Mouse (Mus musculus) lung, postnatal 0 days (tissue): Measurements from ENCODE around the gene Actn4. TPM values are rescaled to one million over a fixed set of nuclear protein-coding genes. Genes with fewer than 3 reads are reported as not detected.

Experiments
- ATAC-seq: fragments of 200-750 bp; cut with Nextera tagmentation; 2 replicates; pipeline ENCODE4 v1.8.0; 2017; ENCODE audit warnings: moderate library complexity
- DNase-seq: peaks from one replicate; pipeline ENCODE4 v3.0.0-alpha.2; 2016; ENCODE audit warnings: low spot score
- H3K27ac ChIP-seq: fragments of 300-500 bp; sonication (generic); 2 replicates; pipeline ENCODE4 v1.5.1; 2014; ENCODE audit warnings: antibody characterized with exemption, mild to moderate bottlenecking, low read length, mixed read lengths
- H3K27me3 ChIP-seq: fragments of 300-500 bp; sonication (generic); replicated peaks from 2 replicates; pipeline ENCODE4 v1.6.1; 2014; ENCODE audit warnings: low read length, mixed read lengths; ENCODE audit not compliant: insufficient read depth
- H3K36me3 ChIP-seq: fragments of 300-500 bp; sonication (generic); 2 replicates; pipeline ENCODE4 v1.6.1; 2014; ENCODE audit warnings: low read length, mixed read lengths; ENCODE audit not compliant: insufficient read depth
- H3K4me1 ChIP-seq: fragments of 300-500 bp; sonication (generic); 2 replicates; pipeline ENCODE4 v1.6.1; 2014; ENCODE audit warnings: antibody characterized with exemption, low read depth, low read length, mixed read lengths; ENCODE audit not compliant: insufficient read depth
- H3K4me2 ChIP-seq: fragments of 300-500 bp; sonication (generic); replicated peaks from 2 replicates; pipeline ENCODE4 v1.6.1; 2014; ENCODE audit warnings: low read depth, mild to moderate bottlenecking, low read length, moderate library complexity, mixed read lengths
- H3K4me3 ChIP-seq: fragments of 300-500 bp; sonication (generic); 2 replicates; pipeline ENCODE4 v1.5.1; 2014; ENCODE audit warnings: low read depth, low read length
- H3K9ac ChIP-seq: fragments of 300-500 bp; sonication (generic); replicated peaks from 2 replicates; pipeline ENCODE4 v1.6.1; 2014; ENCODE audit warnings: low read depth, mild to moderate bottlenecking
- H3K9me3 ChIP-seq: fragments of 300-500 bp; sonication (generic); 2 replicates; pipeline ENCODE4 v1.6.1; 2016; ENCODE audit warnings: low read length, mixed read lengths
- CTCF ChIP-seq: IDR thresholded peaks from 2 replicates; pipeline ENCODE4 v1.5.1; 2016; ENCODE audit warnings: antibody characterized with exemption, mild to moderate bottlenecking
- EP300 ChIP-seq: IDR thresholded peaks from 2 replicates; pipeline ENCODE4 v1.6.1; 2016; ENCODE audit warnings: antibody characterized with exemption, mild to moderate bottlenecking, control low read depth
- WGBS: fragments of 180-500 bp; shearing (Covaris S2); extraction: QIAGEN DNeasy Blood & Tissue Kit; methylation state at CpG from one replicate; pipeline ENCODE4 v1.1.7; 2014; 5-methylcytosine and 5-hydroxymethylcytosine counted together
- polyA plus RNA-seq: library from polyadenylated mRNA; unstranded; fragments of >200 nt; fragmentation: Nextera tagmentation; extraction: Ambion mirVana; gene quantifications from 2 replicates; pipeline ENCODE4 v1.2.1, GENCODE M21; 2015

Actn4 gene
- polyA plus RNA-seq, 1 experiment from 2014 or later, result 202 TPM

DNA sequence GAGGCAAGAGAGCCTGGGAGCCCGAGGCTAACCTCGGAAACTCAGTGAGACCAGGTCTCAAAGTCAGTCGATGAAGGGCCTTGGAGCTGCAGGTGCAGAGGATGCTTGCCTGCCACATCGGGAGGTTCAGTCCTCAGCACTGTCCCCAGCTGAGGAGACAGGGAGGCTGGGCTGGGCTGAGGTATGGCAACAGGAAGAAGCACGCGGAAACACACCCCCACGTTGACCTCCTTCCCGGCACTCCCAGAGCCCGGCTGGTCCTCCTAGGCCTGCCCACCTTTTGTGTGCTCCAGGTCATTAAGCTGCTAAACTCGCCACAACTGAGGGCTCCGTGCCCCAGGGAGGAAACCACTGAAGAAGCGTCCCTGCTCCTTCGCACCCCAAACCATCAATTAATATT, 80.9 kb downstream of the Actn4 start, which contains the start of gene Capn12:
TSS of gene Capn12 (plus strand) at position 224 of the 400 bp plus-strand sequence.
- Histone ChIP-seq H3K4me1 (no peaks in the 10 kb centered on the region), H3K27me3 (no peaks in the 10 kb centered on the region), H3K27ac (no peak within 1 kb of the TSS), H3K4me2 (no peak within 1 kb of the TSS), H3K4me3 (no peak within 1 kb of the TSS), H3K36me3 (no peaks in the 10 kb centered on the region), H3K9ac (no peak within 1 kb of the TSS), H3K9me3 (no peaks in the 10 kb centered on the region)
- WGBS, result 46% methylated on average over 13 of the region's 13 CpGs
- no peak for TF ChIP-seq EP300
- no peak for TF ChIP-seq CTCF
- ATAC-seq (no peak), DNase-seq (no peak)

- H3K4me1 ChIP-seq, result no peaks in the 10 kb centered on the region
- no peak overlapping the region for H3K4me3 ChIP-seq
- no peak overlapping the region for H3K4me2 ChIP-seq
- DNase-seq (no peak), ATAC-seq (no peak)
- no peak for TF ChIP-seq CTCF
- TF ChIP-seq EP300, result no peak
- 82% methylated on average over 10 of the region's 10 CpGs for WGBS
- no peak overlapping the region for H3K27ac ChIP-seq
- no peaks in the 10 kb centered on the region for H3K9me3 ChIP-seq
- no peaks in the 10 kb centered on the region for H3K27me3 ChIP-seq
- no peaks in the 10 kb centered on the region for H3K36me3 ChIP-seq
- no peak overlapping the region for H3K9ac ChIP-seq
Observed at GRCm38 (mm10) chr7:28880554-28880953, 81.6 kb downstream of the Actn4 start.

DNA sequence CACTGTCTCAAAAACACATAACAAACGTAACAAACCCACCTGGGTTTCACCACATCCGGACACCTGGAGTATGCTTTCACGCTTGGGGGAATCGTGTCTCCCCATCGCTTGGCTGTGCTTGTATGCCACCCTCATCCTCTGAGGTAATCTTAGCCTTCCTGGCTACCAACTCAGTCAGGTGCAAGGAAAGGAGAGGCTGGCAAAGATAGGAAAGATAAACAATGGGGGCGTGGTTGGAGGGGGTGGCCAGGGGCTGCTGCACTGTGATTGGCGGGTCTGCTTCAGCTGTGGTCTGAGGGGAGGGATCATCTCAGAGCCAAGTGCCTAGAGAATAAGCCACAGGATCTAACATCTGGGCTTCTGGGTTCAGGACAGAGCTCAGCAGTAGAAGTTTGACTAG, 82.5 kb downstream of the Actn4 start:
- no peaks in the 10 kb centered on the region for H3K36me3 ChIP-seq
- H3K9me3 ChIP-seq, result no peaks in the 10 kb centered on the region
- no peak overlapping the region for H3K4me2 ChIP-seq
- TF ChIP-seq EP300, result no peak
- TF ChIP-seq CTCF, result no peak
- H3K4me1 ChIP-seq, result no peaks in the 10 kb centered on the region
- H3K4me3 ChIP-seq, result no peak overlapping the region
- no peak overlapping the region for H3K27ac ChIP-seq
- H3K27me3 ChIP-seq, result no peaks in the 10 kb centered on the region
- WGBS, result 67% methylated on average over 7 of the region's 7 CpGs
- H3K9ac ChIP-seq, result no peak overlapping the region
- ATAC-seq (no peak), DNase-seq (no peak)

DNA sequence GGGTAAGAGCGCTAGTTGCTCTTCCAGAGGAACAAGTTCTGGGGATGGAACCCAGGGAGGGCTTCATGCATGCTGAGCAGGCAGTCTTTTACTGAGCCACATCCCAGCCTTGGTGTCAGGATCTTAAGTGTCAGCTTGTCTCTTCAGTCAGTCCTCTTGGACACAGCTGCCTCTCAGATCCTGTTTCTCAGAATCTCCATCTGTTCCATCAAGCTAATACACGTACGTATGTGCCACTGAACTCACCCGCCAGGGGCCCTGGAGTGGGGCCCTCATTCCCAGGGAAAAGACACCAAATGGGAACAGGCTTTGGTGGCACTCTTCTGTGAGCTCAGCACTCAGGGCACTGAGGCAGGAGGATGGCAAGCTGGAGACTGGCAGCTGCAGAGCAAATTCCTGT, 84.3 kb downstream of the Actn4 start:
- no peak overlapping the region for H3K9ac ChIP-seq
- no peak overlapping the region for H3K27ac ChIP-seq
- ATAC-seq (no peak), DNase-seq (no peak)
- WGBS, result 70% methylated on average over 4 of the region's 4 CpGs
- no peak for TF ChIP-seq CTCF
- no peak for TF ChIP-seq EP300
- no peak overlapping the region for H3K4me3 ChIP-seq
- no peak overlapping the region for H3K4me2 ChIP-seq
- H3K4me1 ChIP-seq, result no peaks in the 10 kb centered on the region
- no peaks in the 10 kb centered on the region for H3K27me3 ChIP-seq
- H3K9me3 ChIP-seq, result no peaks in the 10 kb centered on the region
- H3K36me3 ChIP-seq, result no peaks in the 10 kb centered on the region

DNA sequence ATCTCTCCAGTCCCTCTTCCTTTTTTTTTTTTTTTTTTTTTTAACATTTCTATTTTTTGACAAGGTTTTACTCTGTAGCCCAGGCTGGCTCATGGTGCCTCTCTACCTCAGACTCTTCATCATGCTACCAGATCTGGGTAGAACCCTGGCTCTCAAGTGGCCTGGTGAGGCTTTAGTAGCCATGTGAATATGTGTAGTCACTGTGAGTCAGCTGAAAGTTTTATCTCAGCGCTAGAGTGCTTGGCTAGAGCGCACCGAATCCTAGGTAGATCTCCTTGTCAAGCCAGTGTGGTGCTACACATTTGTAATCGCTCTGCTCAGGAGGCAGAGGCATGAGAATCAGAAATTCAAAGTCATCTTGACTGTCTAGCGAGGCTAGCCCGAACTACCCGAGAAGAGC, 85.0 kb downstream of the Actn4 start:
- no peak overlapping the region for H3K4me3 ChIP-seq
- TF ChIP-seq EP300, result no peak
- no peak for TF ChIP-seq CTCF
- no peak for ATAC-seq
- 76% methylated on average over 7 of the region's 7 CpGs for WGBS
- H3K9me3 ChIP-seq, result no peaks in the 10 kb centered on the region
- H3K36me3 ChIP-seq, result no peaks in the 10 kb centered on the region
- no peak overlapping the region for H3K4me2 ChIP-seq
- no peaks in the 10 kb centered on the region for H3K4me1 ChIP-seq
- no peak for DNase-seq
- no peaks in the 10 kb centered on the region for H3K27me3 ChIP-seq
- H3K27ac ChIP-seq, result no peak overlapping the region
- H3K9ac ChIP-seq, result no peak overlapping the region

DNA sequence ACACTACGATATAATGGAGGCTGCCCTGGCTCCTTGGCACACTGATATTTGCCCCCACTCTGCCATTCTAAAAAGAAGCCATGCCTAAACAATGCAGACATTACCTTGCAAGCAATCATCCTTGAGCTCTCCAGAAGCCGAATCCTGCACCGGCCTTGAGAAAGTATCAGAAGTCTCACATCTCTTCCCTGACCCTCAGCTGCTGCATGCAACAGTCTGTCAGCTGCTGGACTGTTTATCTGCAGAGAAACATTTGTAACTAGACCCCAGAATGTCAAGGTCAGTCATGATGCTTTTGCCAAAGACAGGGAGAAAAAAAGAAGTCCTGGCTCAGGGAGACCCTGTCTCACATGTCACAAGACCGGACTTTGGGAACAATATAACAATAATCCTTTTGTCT, 86.0 kb downstream of the Actn4 start:
- no peak overlapping the region for H3K9ac ChIP-seq
- no peak overlapping the region for H3K4me3 ChIP-seq
- TF ChIP-seq CTCF, result no peak
- TF ChIP-seq EP300, result no peak
- H3K9me3 ChIP-seq, result no peaks in the 10 kb centered on the region
- DNase-seq (no peak), ATAC-seq (no peak)
- no peaks in the 10 kb centered on the region for H3K4me1 ChIP-seq
- H3K36me3 ChIP-seq, result no peaks in the 10 kb centered on the region
- H3K4me2 ChIP-seq, result no peak overlapping the region
- H3K27ac ChIP-seq, result no peak overlapping the region
- H3K27me3 ChIP-seq, result no peaks in the 10 kb centered on the region
- WGBS, result 71% methylated on average over 4 of the region's 4 CpGs

GRCm38 (mm10) chr7:28874565-28874964, 87.6 kb downstream of the Actn4 start:
- WGBS, result 76% methylated on average over 2 of the region's 2 CpGs
- TF ChIP-seq CTCF (no peak), EP300 (no peak)
- no peak for ATAC-seq

More at GRCm38 (mm10) chr7:28874565-28874964, 87.6 kb downstream of the Actn4 start:
- H3K27ac ChIP-seq, result no peak overlapping the region
- no peaks in the 10 kb centered on the region for H3K36me3 ChIP-seq
- no peak for DNase-seq
- no peak overlapping the region for H3K4me2 ChIP-seq
- H3K4me1 ChIP-seq, result no peaks in the 10 kb centered on the region
- no peaks in the 10 kb centered on the region for H3K27me3 ChIP-seq
- H3K9ac ChIP-seq, result no peak overlapping the region
- no peaks in the 10 kb centered on the region for H3K9me3 ChIP-seq
- H3K4me3 ChIP-seq, result no peak overlapping the region
